Mouse (Mus musculus) hindbrain, embryonic 12.5 days (tissue): ENCODE results near the gene Ica1. TPM values are rescaled to one million over a fixed set of nuclear protein-coding genes. Genes with fewer than 3 reads are reported as not detected.

Source experiments
- ATAC-seq: fragments of 200-750 bp; cut with Nextera tagmentation; 2 replicates; pipeline ENCODE4 v1.8.0; 2017; ENCODE audit warnings: moderate TSS enrichment; ENCODE audit not compliant: low FRiP score
- H3K27ac ChIP-seq: fragments of 300-500 bp; sonication (generic); 2 replicates; pipeline ENCODE4 v1.5.1; 2016; ENCODE audit warnings: mild to moderate bottlenecking
- H3K27me3 ChIP-seq: fragments of 300-500 bp; sonication (generic); 2 replicates; pipeline ENCODE4 v1.6.1; 2016; ENCODE audit warnings: mild to moderate bottlenecking
- H3K36me3 ChIP-seq: fragments of 300-500 bp; sonication (generic); 2 replicates; pipeline ENCODE4 v1.6.1; 2016; ENCODE audit warnings: mild to moderate bottlenecking
- H3K4me1 ChIP-seq: fragments of 300-500 bp; sonication (generic); 2 replicates; pipeline ENCODE4 v1.6.1; 2016
- H3K4me2 ChIP-seq: fragments of 300-500 bp; sonication (generic); replicated peaks from 2 replicates; pipeline ENCODE4 v1.6.1; 2016; ENCODE audit warnings: mild to moderate bottlenecking
- H3K4me3 ChIP-seq: fragments of 300-500 bp; sonication (generic); 2 replicates; pipeline ENCODE4 v1.5.1; 2016; ENCODE audit warnings: mild to moderate bottlenecking
- H3K9ac ChIP-seq: fragments of 300-500 bp; sonication (generic); 2 replicates; pipeline ENCODE4 v1.6.1; 2016; ENCODE audit warnings: mild to moderate bottlenecking, moderate library complexity
- H3K9me3 ChIP-seq: fragments of 300-500 bp; sonication (generic); replicated peaks from 2 replicates; pipeline ENCODE4 v1.6.1; 2016; ENCODE audit warnings: mild to moderate bottlenecking
- WGBS: fragments of 180-500 bp; shearing (Covaris S2); methylation state at CpG from one replicate; pipeline ENCODE4 v1.1.7; 2016; 5-methylcytosine and 5-hydroxymethylcytosine counted together
- polyA plus RNA-seq: library from polyadenylated mRNA; unstranded; fragments of >200 nt; fragmentation: Nextera tagmentation; extraction: Ambion mirVana; gene quantifications from 2 replicates; pipeline ENCODE4 v1.2.1, GENCODE M21; 2016

Ica1 gene
- polyA plus RNA-seq, 1 experiment from 2014 or later, result 32.8 TPM

DNA sequence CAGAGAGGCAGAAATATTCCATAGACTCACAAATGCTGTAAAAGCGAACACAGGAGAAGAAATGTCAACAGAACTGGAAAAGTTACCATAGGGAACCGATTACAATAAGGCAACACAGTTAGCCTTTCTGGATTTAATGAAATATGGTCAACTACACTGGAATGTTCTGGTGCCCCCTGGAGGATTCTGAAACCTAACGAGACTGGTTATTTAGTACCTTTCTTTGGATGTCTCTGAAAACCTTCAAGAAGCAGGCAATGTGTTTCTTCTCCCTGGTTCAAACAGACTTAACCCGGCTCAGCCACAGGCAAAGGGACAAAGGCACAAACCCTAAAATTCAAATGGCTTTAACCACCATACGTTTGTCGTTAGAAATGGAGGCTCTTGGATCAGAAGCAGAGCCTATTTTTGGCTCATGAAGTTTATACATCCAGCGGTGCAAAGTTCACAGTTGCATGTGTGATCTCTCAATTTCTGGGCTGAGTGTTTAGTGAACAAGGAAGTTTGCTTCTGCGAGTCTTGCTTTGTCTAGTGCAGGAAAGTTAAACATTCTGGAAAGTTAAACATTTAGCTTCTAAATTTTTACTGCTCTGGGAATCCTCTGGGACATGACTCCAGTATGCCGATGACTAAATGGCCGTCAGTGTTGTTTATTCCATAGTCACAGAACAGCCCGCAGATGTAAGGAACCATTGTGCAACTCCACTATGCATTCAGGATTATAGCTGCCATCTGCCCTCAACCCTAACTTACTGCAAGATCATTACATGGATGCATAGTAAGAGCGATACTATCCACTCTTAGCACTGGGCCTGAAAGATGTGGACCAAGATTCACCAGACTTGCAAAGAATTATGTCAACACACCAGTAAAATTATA, 83.4 kb downstream of the Ica1 start:
- Histone ChIP-seq H3K4me1 (peaks cover 16% of the 10 kb centered on the region), H3K36me3 (no peaks in the 10 kb centered on the region), H3K9me3 (no peaks in the 10 kb centered on the region), H3K27me3 (no peaks in the 10 kb centered on the region), H3K27ac (0 out of 2 replicates have a peak overlapping the region, but pooled peaks have one; percentile 57), H3K4me3 (no peak overlapping the region), H3K9ac (no peak overlapping the region), H3K4me2 (no peak overlapping the region)
- WGBS, result 71% methylated on average over 12 of the region's 12 CpGs
- ATAC-seq, result no peak

DNA sequence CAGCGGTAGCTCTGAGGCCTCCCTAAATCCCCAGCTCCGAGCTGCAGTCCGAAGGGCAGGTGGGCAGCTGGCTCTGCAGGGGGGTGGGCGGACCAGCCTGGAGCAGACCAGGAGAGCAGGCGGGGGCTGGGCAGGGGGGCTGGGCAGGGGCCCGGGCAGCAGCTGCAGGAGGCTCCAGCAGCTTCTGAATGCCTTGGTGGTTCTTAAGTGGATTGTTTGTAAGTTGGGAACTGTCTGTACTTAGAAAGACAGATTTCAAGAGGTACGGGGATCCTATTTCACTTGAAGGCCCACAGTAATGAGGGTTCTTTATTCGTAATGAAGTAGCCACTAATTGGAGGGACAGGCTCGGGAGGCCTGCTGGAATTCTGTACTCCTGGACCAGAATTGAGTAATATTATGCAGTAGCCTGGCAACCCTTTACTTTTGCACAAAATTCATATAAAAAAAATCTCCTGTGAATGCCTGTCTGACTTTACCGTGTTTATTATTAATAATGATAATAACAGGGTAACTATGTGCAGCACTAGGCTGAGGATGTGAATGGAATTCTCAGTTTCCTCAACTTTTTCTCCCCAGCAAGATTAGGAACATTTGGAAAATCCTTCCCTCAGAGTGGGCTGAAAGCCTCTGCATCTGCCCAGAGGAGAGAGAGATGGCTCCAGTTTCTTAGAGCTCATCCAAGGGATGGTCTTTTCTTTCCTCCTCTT, 84.2 kb downstream of the Ica1 start:
- no peaks in the 10 kb centered on the region for H3K27me3 ChIP-seq
- no peaks in the 10 kb centered on the region for H3K36me3 ChIP-seq
- no peak overlapping the region; the same call in 1 of the 2 replicates for H3K9ac ChIP-seq
- peak; percentile 94 for ATAC-seq
- WGBS, result 12% methylated on average over 10 of the region's 10 CpGs
- peaks cover 16% of the 10 kb centered on the region for H3K4me1 ChIP-seq
- H3K4me3 ChIP-seq, result no peak overlapping the region
- peak overlapping the region; percentile 57; the same call in 1 of the 2 replicates for H3K27ac ChIP-seq
- no peak overlapping the region for H3K4me2 ChIP-seq
- no peaks in the 10 kb centered on the region for H3K9me3 ChIP-seq

DNA sequence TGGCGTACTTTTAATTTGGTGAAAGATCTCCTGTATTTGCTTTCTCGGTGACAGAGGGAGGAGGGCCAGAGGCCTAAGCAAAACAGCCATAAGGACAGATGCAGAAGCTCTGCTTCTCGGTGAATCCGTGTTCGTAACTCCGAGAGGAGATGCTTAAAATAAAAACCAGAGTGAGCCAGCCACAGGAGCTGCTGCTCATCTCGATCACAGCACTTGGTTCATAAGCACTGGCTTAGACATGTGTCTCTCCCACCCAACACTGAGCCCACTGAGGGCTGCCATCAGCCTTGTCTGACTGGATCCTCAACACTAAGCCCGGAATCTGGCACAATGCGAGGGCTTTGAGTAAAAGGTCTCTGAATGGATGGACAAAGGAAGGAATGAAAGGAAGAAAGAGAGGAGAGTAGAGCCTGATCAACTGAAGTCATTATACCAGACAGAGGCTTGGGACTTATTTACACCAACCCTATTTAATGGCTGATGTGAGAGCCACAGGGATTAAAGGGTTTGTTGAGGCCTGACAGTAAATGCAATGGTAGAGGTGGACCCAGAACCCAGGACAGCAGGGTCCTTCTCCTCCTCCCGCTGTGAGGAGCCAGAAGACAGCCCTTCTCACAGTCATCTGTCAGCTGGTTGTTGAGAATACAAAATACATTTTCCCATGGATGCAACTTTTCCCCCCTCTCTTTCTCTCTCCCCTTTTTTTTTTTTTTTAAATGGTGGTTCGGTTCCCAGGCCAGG, 85.0 kb downstream of the Ica1 start:
- 46% methylated on average over 11 of the region's 11 CpGs for WGBS
- Histone ChIP-seq H3K4me2 (no peak overlapping the region), H3K27me3 (no peaks in the 10 kb centered on the region), H3K36me3 (no peaks in the 10 kb centered on the region), H3K9ac (no peak overlapping the region), H3K4me1 (peaks cover 16% of the 10 kb centered on the region), H3K27ac (peak overlapping the region; percentile 57), H3K9me3 (no peaks in the 10 kb centered on the region), H3K4me3 (no peak overlapping the region)
- ATAC-seq, result peak; percentile 35; the same call in 1 of the 2 replicates

DNA sequence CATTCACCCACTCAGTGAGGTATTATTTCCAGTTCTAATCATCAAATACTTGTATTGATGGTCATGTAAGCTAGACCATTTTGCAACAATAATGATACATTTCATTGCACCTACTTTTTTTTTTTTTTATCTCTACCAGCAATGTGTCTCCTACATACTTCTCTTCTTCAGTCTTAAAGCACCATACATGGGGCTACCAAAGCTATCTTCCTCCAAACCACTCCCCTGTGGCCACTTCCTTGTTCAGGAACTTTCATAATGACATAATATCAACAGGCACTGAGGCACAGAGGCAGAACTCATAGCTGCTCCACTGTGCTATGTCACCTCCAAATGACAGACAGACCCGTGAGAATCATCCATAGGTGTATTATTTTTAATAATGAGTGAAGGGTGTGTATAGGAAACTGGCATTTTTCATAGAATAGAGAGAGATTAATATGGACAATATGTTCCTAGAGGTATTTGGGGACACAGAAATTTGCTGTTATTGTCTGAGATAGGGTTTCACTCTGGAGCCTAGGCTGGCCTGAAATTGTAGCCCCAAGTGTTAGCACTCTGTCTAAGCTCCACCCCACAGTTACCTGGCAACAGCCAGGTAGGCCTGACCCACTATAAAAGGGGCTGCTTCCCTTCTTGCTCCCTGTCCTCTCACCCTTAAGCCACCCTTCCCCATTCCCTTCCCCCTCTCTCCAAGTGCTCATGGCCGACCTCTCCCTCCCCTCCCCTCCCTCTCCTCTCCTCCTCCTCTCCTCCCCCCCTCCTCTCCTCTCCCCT, 86.9 kb downstream of the Ica1 start:
- no peaks in the 10 kb centered on the region for H3K9me3 ChIP-seq
- no peak overlapping the region for H3K9ac ChIP-seq
- no peak overlapping the region for H3K4me2 ChIP-seq
- H3K4me3 ChIP-seq, result no peak overlapping the region
- ATAC-seq, result no peak
- no peaks in the 10 kb centered on the region for H3K36me3 ChIP-seq
- no peaks in the 10 kb centered on the region for H3K27me3 ChIP-seq
- H3K27ac ChIP-seq, result no peak overlapping the region
- 53% methylated on average over 2 of the region's 2 CpGs for WGBS
- H3K4me1 ChIP-seq, result peaks cover 16% of the 10 kb centered on the region

DNA sequence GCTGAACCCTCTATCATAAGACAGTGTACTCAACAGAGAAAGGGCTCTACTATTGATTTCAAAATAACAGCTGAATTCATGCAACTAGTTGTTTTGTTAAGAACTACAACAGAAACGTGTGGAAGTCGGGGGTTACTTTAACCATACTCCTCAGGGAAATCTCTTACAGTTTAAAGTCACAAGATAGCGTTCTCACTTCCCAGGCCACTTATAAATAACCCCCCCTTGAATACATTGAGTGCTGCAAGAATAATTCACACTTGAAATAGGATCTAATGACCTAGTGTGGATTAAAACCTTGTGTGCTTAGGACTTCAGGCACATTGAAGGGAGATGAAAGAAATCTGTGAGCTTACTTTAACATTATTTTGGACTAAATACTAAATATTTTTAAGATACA, 87.8 kb downstream of the Ica1 start:
- Histone ChIP-seq H3K27ac (no peak overlapping the region), H3K9me3 (no peaks in the 10 kb centered on the region), H3K4me1 (peaks cover 16% of the 10 kb centered on the region), H3K36me3 (no peaks in the 10 kb centered on the region), H3K4me3 (no peak overlapping the region), H3K27me3 (no peaks in the 10 kb centered on the region), H3K4me2 (no peak overlapping the region), H3K9ac (no peak overlapping the region)
- no peak for ATAC-seq
- WGBS, result 68% methylated on average over 3 of the region's 3 CpGs

DNA sequence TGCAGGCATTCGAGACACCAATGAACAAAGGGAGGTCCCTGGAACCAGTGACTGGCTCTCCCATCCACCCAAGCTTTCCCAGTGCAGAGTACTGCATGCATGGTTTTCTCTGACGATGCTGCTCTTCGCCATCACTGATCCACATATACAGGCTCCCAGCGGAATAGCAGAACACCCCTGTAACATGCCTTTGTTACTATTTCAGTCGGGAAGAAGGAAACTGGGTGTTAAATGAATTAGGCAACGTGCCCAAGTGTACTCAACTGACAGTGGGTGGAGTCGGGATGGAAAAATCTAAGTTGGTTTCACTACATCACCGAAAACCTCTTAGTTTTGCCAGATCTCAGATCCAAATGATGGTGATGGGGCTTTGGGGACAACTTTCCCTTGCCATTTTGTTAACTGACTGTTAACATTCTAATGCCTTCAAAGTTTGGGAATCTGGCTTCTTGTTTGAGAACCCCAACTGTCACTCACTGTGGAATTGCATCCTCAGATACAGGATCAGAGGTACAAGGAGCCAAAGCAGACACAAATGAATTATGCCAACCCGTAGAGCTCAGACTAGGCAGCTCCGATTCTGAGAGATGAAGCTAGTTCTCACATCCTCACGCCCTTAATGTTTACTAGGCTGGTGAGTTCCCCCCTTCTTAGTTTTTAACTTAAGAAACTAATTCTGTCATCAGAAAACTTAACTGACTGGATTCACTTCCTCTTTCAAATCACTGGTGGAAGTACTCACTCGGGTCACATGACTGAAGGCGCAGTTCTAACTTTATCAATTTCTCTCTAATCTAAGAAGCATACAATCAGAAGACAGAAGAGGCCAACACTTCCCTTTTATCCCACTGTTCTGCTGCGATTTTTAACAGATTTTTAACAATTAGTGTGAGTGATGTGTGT, 91.4 kb downstream of the Ica1 start:
- no peak overlapping the region for H3K27ac ChIP-seq
- H3K9ac ChIP-seq, result no peak overlapping the region
- no peak for ATAC-seq
- no peaks in the 10 kb centered on the region for H3K4me1 ChIP-seq
- H3K9me3 ChIP-seq, result no peaks in the 10 kb centered on the region
- H3K4me3 ChIP-seq, result no peak overlapping the region
- H3K36me3 ChIP-seq, result no peaks in the 10 kb centered on the region
- H3K4me2 ChIP-seq, result no peak overlapping the region
- 87% methylated on average over 14 of the region's 14 CpGs for WGBS
- H3K27me3 ChIP-seq, result no peaks in the 10 kb centered on the region

DNA sequence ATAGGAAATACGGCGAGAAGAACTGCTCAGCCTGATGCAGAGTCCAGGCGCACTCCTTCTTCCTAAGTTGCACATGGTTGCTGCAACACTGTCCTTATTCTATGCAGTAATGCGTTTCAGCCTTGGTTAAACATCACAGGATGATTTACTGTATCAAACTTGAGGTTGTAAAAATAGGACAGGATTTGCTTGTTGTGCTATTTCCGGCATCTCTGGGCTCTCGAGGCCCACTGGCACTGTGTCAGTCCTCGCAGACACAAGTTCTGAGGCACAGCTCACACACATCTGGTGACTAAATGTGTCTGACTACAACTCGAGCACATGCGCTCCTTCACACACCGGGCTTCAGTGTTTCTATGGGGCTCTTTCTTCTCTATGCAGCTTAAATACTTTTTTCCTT, 94.9 kb downstream of the Ica1 start:
- ATAC-seq, result no peak
- Histone ChIP-seq H3K4me1 (no peaks in the 10 kb centered on the region), H3K27me3 (no peaks in the 10 kb centered on the region), H3K27ac (no peak overlapping the region), H3K4me3 (no peak overlapping the region), H3K9me3 (no peaks in the 10 kb centered on the region), H3K4me2 (no peak overlapping the region), H3K9ac (no peak overlapping the region), H3K36me3 (no peaks in the 10 kb centered on the region)
- WGBS, result 91% methylated on average over 10 of the region's 10 CpGs

DNA sequence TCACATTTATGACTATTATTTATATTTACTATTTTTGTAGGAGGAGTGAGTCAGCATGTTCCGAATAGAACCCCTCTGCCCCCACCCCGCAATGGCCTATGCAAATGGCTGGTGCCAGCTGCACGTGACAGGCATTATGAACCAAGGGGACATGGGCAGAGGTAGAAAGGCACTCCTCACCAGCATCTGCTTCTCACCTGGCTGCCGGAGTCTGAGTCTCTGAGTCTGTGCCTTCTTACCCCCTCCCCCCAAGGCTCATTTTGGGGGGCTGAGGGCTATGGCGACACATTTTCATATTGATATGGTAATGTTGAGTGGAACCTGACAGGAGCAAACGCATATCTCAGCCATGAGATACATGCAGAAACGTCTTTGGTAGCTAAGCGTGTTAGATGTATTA, 97.4 kb downstream of the Ica1 start:
- H3K4me2 ChIP-seq, result no peak overlapping the region
- no peaks in the 10 kb centered on the region for H3K9me3 ChIP-seq
- ATAC-seq, result no peak
- H3K4me3 ChIP-seq, result no peak overlapping the region
- no peak overlapping the region for H3K9ac ChIP-seq
- H3K27me3 ChIP-seq, result no peaks in the 10 kb centered on the region
- H3K4me1 ChIP-seq, result no peaks in the 10 kb centered on the region
- no peak overlapping the region for H3K27ac ChIP-seq
- H3K36me3 ChIP-seq, result no peaks in the 10 kb centered on the region
- WGBS, result 87% methylated on average over 8 of the region's 8 CpGs

DNA sequence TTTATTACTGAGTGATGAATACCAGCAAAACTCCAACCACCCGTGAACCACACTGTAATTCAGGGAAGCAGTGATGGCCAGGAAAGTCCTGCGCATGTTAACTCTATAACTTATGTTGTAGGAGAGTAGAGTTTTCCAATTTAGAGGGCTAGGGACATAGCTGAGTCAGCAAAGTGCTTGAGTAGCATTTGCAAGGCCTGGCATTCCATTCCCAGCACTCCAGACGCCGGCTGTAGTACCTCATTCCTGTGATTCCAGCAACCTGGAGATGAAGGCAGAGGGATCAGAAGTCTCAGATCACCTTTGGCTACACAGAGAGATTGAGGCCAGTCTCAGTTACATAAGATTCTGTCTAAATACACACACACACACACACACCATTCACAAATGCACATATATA, 105.3 kb downstream of the Ica1 start:
- ATAC-seq, result no peak
- H3K27me3 ChIP-seq, result no peaks in the 10 kb centered on the region
- H3K9me3 ChIP-seq, result no peaks in the 10 kb centered on the region
- H3K4me3 ChIP-seq, result no peak overlapping the region
- H3K4me2 ChIP-seq, result no peak overlapping the region
- H3K27ac ChIP-seq, result no peak overlapping the region
- WGBS, result 87% methylated on average over 4 of the region's 4 CpGs
- no peaks in the 10 kb centered on the region for H3K4me1 ChIP-seq
- H3K36me3 ChIP-seq, result no peaks in the 10 kb centered on the region
- H3K9ac ChIP-seq, result no peak overlapping the region

DNA sequence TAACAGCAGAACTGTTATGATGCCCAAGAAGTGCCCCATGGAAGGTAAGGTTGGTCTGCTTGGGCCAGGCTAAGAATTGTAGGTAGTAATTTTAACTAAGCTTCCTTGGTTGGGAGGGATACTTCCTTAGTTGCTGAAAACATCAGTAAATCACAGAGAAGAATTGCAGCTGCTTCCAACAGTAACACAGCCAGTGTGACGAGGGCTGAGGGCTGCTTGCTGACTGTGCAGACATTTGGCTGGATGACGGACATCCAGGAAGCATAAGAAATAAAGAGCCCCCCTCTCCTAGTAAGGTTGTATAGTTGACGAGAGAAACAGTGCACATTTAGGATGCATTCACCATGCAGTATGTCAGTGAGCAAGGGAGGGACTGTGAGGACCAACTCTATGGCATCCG, 108.9 kb downstream of the Ica1 start:
- Histone ChIP-seq H3K4me3 (no peak overlapping the region), H3K9me3 (no peaks in the 10 kb centered on the region), H3K4me1 (no peaks in the 10 kb centered on the region), H3K4me2 (no peak overlapping the region), H3K9ac (no peak overlapping the region), H3K36me3 (no peaks in the 10 kb centered on the region), H3K27ac (no peak overlapping the region), H3K27me3 (no peaks in the 10 kb centered on the region)
- ATAC-seq, result no peak
- 81% methylated on average over 4 of the region's 4 CpGs for WGBS
